Mouse (Mus musculus) macrophage (primary cell): Measurements from ENCODE around the gene Akap9. TPM values are rescaled to one million over a fixed set of nuclear protein-coding genes. Genes with fewer than 3 reads are reported as not detected.

Source experiments
- H3K27ac ChIP-seq: fragments of 350-480 bp; formaldehyde crosslinking; 2 replicates; pipeline ENCODE4 v1.9.0; 2021
- H3K36me3 ChIP-seq: fragments of 350-480 bp; formaldehyde crosslinking; 2 replicates; pipeline ENCODE4 v1.9.0; 2021; ENCODE audit errors: inconsistent target
- H3K4me3 ChIP-seq: fragments of 350-480 bp; formaldehyde crosslinking; 2 replicates; pipeline ENCODE4 v1.9.0; 2021; ENCODE audit errors: inconsistent target
- H3K79me2 ChIP-seq: fragments of 350-480 bp; formaldehyde crosslinking; 2 replicates; pipeline ENCODE4 v1.9.0; 2021; ENCODE audit errors: inconsistent target
- WGBS: methylation state at CpG from one replicate; pipeline ENCODE4 v1.1.7; 2026; ENCODE audit warnings: inconsistent platforms; ENCODE audit not compliant: missing documents; 5-methylcytosine and 5-hydroxymethylcytosine counted together
- polyA plus RNA-seq: library from polyadenylated mRNA; stranded (reverse); fragments of 250-400 nt; gene quantifications from 3 replicates; pipeline ENCODE4 v1.2.4, GENCODE M21; 2018; ENCODE audit warnings: inconsistent platforms

Akap9 gene
- polyA plus RNA-seq, 1 experiment from 2014 or later, result 22.6 TPM

GRCm38 (mm10) chr5:4039351-4039750 lies 111.5 kb downstream of the Akap9 start:
- 97% methylated on average over 8 of the region's 8 CpGs for WGBS
- Histone ChIP-seq H3K27ac (no peak overlapping the region), H3K79me2 (no peaks in the 10 kb centered on the region), H3K36me3 (peaks cover 42% of the 10 kb centered on the region; the same call in 1 of the 2 replicates), H3K4me3 (no peak overlapping the region)

- Histone ChIP-seq H3K36me3 (peaks cover 39% of the 10 kb centered on the region), H3K4me3 (no peak overlapping the region), H3K79me2 (no peaks in the 10 kb centered on the region), H3K27ac (no peak overlapping the region)
- WGBS, result 94% methylated on average over 6 of the region's 6 CpGs
Observed at GRCm38 (mm10) chr5:4040372-4040771, 112.5 kb downstream of the Akap9 start.

GRCm38 (mm10) chr5:4040922-4041321 lies 113.1 kb downstream of the Akap9 start:
- WGBS, result 86% methylated on average over 2 of the region's 2 CpGs
- Histone ChIP-seq H3K79me2 (no peaks in the 10 kb centered on the region), H3K27ac (no peak overlapping the region), H3K4me3 (no peak overlapping the region), H3K36me3 (peaks cover 35% of the 10 kb centered on the region)

DNA sequence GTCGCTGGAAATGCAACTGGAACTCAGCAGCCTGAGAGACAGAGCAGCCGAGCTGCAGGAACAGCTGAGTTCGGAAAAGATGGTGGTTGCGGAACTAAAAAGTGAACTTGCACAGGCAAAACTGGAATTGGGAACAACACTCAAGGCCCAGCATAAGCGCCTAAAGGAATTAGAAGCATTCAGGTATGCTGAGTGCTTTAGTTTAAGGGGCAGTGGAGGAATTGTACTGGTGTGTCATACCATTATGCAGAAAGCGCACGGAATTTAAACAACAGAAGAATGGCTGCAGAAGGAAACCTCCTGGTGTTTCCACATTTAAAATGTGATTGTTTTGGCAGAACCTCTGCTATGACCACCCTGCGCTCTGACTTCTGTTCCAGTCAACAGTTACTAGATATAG lies 132.5 kb downstream of the Akap9 start:
- 98% methylated on average over 8 of the region's 8 CpGs for WGBS
- no peak overlapping the region for H3K27ac ChIP-seq
- H3K36me3 ChIP-seq, result peaks cover 61% of the 10 kb centered on the region
- H3K4me3 ChIP-seq, result no peak overlapping the region
- no peaks in the 10 kb centered on the region for H3K79me2 ChIP-seq

GRCm38 (mm10) chr5:4066476-4067115 lies 138.7 kb downstream of the Akap9 start:
- Histone ChIP-seq H3K36me3 (peaks cover 44% of the 10 kb centered on the region), H3K4me3 (no peak overlapping the region), H3K79me2 (no peaks in the 10 kb centered on the region), H3K27ac (no peak overlapping the region)
- 94% methylated on average over 18 of the region's 18 CpGs for WGBS

DNA sequence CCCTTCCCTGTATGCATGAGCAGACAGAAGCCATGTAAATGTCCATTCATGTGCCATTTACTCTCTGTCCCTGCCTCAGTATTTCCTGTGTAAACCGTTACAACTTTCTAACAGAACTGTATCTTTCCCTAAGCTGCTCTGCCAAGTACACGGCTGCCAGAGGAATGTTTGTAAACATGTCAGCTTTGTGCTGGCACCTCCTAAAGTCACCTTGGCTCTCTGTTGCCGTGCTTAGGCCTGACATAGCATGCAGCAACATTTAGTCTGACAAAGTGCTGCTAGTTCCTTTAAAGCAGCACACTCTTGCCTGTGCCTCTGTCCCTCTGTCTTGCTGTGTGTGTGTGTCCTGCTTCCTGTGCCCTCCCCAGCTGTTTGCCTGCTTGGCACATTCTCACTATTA lies 139.3 kb downstream of the Akap9 start:
- H3K27ac ChIP-seq, result no peak overlapping the region
- no peak overlapping the region for H3K4me3 ChIP-seq
- 88% methylated on average over 3 of the region's 3 CpGs for WGBS
- H3K79me2 ChIP-seq, result no peaks in the 10 kb centered on the region
- H3K36me3 ChIP-seq, result peaks cover 47% of the 10 kb centered on the region

GRCm38 (mm10) chr5:4079086-4079485 lies 151.2 kb downstream of the Akap9 start:
- Histone ChIP-seq H3K4me3 (no peak overlapping the region), H3K27ac (no peak overlapping the region), H3K79me2 (no peaks in the 10 kb centered on the region), H3K36me3 (peaks cover 34% of the 10 kb centered on the region)
- WGBS, result 88% methylated on average over 3 of the region's 3 CpGs

DNA sequence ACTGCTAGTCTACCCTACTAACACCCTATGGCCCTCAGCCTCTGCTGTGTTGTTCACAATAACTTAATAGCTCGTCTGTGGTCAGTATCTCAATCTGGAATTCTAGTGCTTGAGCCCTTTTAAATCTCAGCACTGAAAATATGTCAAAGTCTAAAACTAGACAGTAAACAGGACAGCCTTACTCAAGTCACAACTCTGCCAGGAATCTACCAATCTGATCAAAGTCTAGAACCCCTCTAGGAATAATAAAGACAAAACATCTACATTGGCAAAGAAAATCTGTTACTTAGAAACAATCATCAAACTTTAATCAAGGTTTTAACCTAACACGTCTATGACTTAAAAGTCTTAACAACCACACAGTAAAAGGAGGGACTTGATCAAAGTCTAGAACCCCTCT lies 153.0 kb downstream of the Akap9 start:
- Histone ChIP-seq H3K79me2 (no peaks in the 10 kb centered on the region), H3K36me3 (peaks cover 44% of the 10 kb centered on the region), H3K4me3 (no peak overlapping the region), H3K27ac (no peak overlapping the region)
- 93% methylated on average over 2 of the region's 2 CpGs for WGBS

- H3K79me2 ChIP-seq, result no peaks in the 10 kb centered on the region
- H3K36me3 ChIP-seq, result peaks cover 47% of the 10 kb centered on the region
- no peak overlapping the region for H3K4me3 ChIP-seq
- H3K27ac ChIP-seq, result no peak overlapping the region
- 25% methylated on average over 2 of the region's 2 CpGs for WGBS
Observed at GRCm38 (mm10) chr5:4081513-4081912, 153.7 kb downstream of the Akap9 start.

DNA sequence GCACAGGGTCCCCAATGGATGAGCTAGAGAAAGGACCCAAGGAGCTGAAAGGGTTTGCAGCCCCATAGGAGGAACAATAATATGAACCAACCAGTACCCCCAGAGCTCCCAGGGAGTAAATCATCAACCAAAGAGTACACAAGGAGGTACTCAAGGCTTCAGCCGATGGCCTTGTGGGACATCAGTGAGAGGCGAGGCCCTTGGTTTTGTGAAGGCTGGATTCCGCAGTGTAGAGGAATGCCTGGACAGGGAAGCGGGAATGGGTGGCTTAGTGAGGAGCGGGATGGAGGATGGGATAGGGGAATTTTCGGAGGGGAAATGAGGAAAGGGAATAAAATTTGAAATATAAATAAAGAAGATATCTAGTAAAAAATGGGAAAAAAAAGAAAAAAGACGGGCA lies 157.1 kb downstream of the Akap9 start:
- Histone ChIP-seq H3K27ac (no peak overlapping the region), H3K4me3 (no peak overlapping the region), H3K36me3 (peaks cover 51% of the 10 kb centered on the region), H3K79me2 (peaks cover 13% of the 10 kb centered on the region; the same call in 1 of the 2 replicates)
- 94% methylated on average over 7 of the region's 7 CpGs for WGBS

DNA sequence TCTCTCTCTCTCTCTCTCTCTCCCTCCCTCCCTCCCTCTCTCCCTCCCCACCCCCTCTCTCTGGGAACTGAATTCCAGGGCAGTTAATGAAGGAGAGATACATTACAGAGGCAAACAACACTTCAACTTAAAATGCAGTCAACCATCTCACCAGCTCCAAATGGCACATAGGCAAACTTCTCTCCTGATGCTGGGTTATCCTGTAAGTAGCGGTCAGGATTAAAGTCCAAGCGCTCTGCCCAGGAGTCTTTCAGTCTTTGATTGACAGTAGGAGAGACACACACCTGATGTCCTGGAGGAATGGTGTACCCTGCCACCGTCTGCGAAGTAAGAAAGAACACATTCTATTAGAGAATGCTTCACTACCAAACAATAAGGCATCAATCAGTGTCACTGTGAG lies 158.5 kb downstream of the Akap9 start:
- H3K79me2 ChIP-seq, result peaks cover 23% of the 10 kb centered on the region; the same call in 1 of the 2 replicates
- no peak overlapping the region for H3K27ac ChIP-seq
- 98% methylated on average over 4 of the region's 4 CpGs for WGBS
- H3K36me3 ChIP-seq, result peaks cover 47% of the 10 kb centered on the region
- no peak overlapping the region for H3K4me3 ChIP-seq

DNA sequence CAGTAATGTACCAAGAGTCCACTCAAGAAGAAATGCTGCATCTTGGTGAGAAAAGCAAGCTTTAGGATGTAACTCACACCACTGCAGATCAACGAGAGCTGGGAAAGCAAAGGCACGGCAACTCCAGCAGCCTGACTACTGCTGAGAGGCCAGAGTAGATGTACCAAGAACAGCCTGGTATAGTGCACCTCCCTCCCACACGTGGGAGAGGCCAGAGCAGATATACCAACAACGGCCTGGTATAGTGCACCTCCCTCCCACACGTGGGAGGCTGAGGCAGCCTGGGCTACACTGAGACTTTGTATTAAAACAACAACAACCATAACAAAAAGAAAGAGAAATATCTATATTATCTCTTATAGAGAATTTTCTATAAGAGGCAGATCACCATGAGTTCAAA lies 160.3 kb downstream of the Akap9 start:
- Histone ChIP-seq H3K79me2 (peaks cover 29% of the 10 kb centered on the region; the same call in 1 of the 2 replicates), H3K36me3 (peaks cover 50% of the 10 kb centered on the region), H3K27ac (no peak overlapping the region), H3K4me3 (no peak overlapping the region)
- WGBS, result 95% methylated on average over 5 of the region's 5 CpGs

- Histone ChIP-seq H3K79me2 (peaks cover 31% of the 10 kb centered on the region; the same call in 1 of the 2 replicates), H3K36me3 (peaks cover 37% of the 10 kb centered on the region), H3K27ac (no peak overlapping the region), H3K4me3 (no peak overlapping the region)
- WGBS, result 96% methylated on average over 5 of the region's 5 CpGs
Observed at GRCm38 (mm10) chr5:4094471-4094870, 166.6 kb downstream of the Akap9 start.

GRCm38 (mm10) chr5:4101031-4101430 lies 173.2 kb downstream of the Akap9 start:
- no peak overlapping the region for H3K27ac ChIP-seq
- H3K79me2 ChIP-seq, result peaks cover 16% of the 10 kb centered on the region
- 91% methylated on average over 4 of the region's 4 CpGs for WGBS
- peaks cover 10% of the 10 kb centered on the region; the same call in 1 of the 2 replicates for H3K36me3 ChIP-seq
- H3K4me3 ChIP-seq, result no peak overlapping the region

DNA sequence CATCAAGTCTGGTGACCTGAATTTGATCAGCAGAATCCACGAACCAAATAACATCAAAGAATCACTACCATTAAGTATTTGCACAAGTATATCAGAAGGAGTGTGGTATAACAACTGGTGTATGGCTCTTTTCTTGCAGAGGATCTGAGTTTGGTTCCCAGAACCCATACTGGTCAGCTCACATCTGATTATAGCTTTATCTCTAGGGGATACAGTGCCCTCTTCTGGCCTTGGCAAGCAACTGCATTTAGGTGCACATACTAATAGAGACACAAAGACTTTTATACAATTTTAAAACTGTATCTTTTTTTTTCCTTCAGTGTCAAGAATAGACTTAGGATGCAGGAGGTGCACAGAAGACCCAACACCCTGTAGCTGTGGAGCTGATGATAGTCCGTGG lies 173.9 kb downstream of the Akap9 start:
- H3K79me2 ChIP-seq, result peaks cover 16% of the 10 kb centered on the region
- H3K4me3 ChIP-seq, result no peak overlapping the region
- 87% methylated on average over 2 of the region's 2 CpGs for WGBS

More for the DNA sequence above, 173.9 kb downstream of the Akap9 start:
- Histone ChIP-seq H3K27ac (no peak overlapping the region), H3K36me3 (peaks cover 10% of the 10 kb centered on the region; the same call in 1 of the 2 replicates)
